Mouse (Mus musculus): ENCODE data around the gene Ccnf.

GRCm38 (mm10) chr17:24223513-24223912 lies 27.8 kb downstream of the Ccnf start:
- TF ChIP-seq JUND (conservative IDR thresholded peaks at IDR 0.05; ENCODE audit: low read depth, low read length): no peak
- no peak for TF ChIP-seq KAT2A (IDR thresholded peaks at IDR 0.05; ENCODE audit: insufficient replicate concordance, low read length)
- TF ChIP-seq USF1 (IDR thresholded peaks at IDR 0.05; ENCODE audit: low read depth, low read length): no peak
- TF ChIP-seq POLR2A (IDR thresholded peaks at IDR 0.05; ENCODE audit: low read depth, low read length): no peak
- TF ChIP-seq ETS1 (conservative IDR thresholded peaks at IDR 0.05; ENCODE audit: low read depth, low read length): no peak
- no peak for TF ChIP-seq CTCF (conservative IDR thresholded peaks at IDR 0.05 in 1 of 2, IDR thresholded peaks at IDR 0.05 in 1 of 2; ENCODE audit: low read depth in 2 of 2, low read length in 2 of 2)
- no peak for TF ChIP-seq CHD2 (IDR thresholded peaks at IDR 0.05; ENCODE audit: low read length)
